Mouse (Mus musculus) kidney, adult 2 months (tissue): ENCODE measurements around the gene Gm12216. TPM values are rescaled to one million over a fixed set of nuclear protein-coding genes. Genes with fewer than 3 reads are reported as not detected.
A peak's percentile ranks its signal among the peaks of the same experiment; 100 is the strongest.

Experiments used
- DNase-seq: peaks from one replicate; pipeline ENCODE4 v3.0.0; 2021
- H3K27ac ChIP-seq: fragments of 200-500 bp; 2 replicates; pipeline ENCODE4 v1.5.1; 2012; ENCODE audit warnings: low read depth, low read length, control low read depth, inconsistent platforms; ENCODE audit not compliant: insufficient read depth
- H3K27me3 ChIP-seq: fragments of 200-500 bp; replicated peaks from 2 replicates; pipeline ENCODE4 v1.6.1; 2012; ENCODE audit warnings: mild to moderate bottlenecking, moderate library complexity, low read length, inconsistent platforms; ENCODE audit not compliant: control insufficient read depth, insufficient read depth
- H3K36me3 ChIP-seq: fragments of 200-500 bp; 2 replicates; pipeline ENCODE4 v1.6.1; 2012; ENCODE audit warnings: mild to moderate bottlenecking, moderate library complexity, low read length, inconsistent platforms; ENCODE audit not compliant: control insufficient read depth, insufficient read depth
- H3K4me1 ChIP-seq: fragments of 200-500 bp; 2 replicates; pipeline ENCODE4 v1.6.1; 2011; ENCODE audit warnings: low read length; ENCODE audit not compliant: control insufficient read depth, insufficient read depth
- H3K4me3 ChIP-seq: fragments of 200-500 bp; 2 replicates; pipeline ENCODE4 v1.5.1; 2011; ENCODE audit warnings: mild to moderate bottlenecking, low read depth, low read length, control low read depth; ENCODE audit not compliant: insufficient read depth
- CTCF ChIP-seq: fragments of 200-500 bp; conservative IDR thresholded peaks from 2 replicates; pipeline ENCODE4 v1.5.1; 2011; ENCODE audit warnings: low read depth, mild to moderate bottlenecking, control low read depth, low read length, moderate library complexity, mixed read lengths; ENCODE audit not compliant: insufficient read depth, insufficient read length
- POLR2A ChIP-seq: fragments of 200-500 bp; IDR thresholded peaks from one replicate; pipeline ENCODE4 v1.6.1; 2011; ENCODE audit warnings: low read depth, low read length, control low read depth
- WGBS: fragments of 180-500 bp; shearing (Covaris S2); methylation state at CpG from one replicate; pipeline ENCODE4 v1.1.7; 2018; 5-methylcytosine and 5-hydroxymethylcytosine counted together
- polyA plus RNA-seq: library from polyadenylated mRNA; depleted of rRNA; stranded (reverse); fragments of >200 nt; gene quantifications from 2 replicates; pipeline ENCODE4 v1.2.3, GENCODE M21; 2012

Gene Gm12216
- polyA plus RNA-seq, 1 experiment: 5.4 TPM

DNA sequence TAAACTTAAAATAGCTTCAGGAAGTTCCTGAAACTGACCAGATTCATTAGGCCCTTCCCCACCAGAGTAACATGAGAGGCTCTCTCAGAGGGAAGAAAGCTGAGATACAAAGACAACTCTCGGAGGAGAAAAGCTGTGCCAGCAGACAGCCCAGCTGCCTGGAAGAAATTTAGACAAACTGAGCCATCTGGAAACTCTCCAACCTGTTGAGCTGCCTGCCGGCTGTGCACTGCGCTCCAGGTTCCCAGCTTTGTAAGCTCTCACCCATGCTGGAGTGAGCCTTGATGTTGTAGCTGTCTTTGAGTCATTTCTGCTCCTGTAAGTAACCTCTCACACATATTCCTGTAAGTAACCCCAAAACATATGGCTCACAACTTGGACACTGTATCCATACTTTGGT lies 66.1 kb downstream of the Gm12216 start:
- no peak for DNase-seq
- peaks cover 28% of the 10 kb centered on the region for H3K4me1 ChIP-seq
- H3K4me3 ChIP-seq: no peak overlapping the region
- no peak overlapping the region for H3K27ac ChIP-seq
- H3K36me3 ChIP-seq: no peaks in the 10 kb centered on the region
- H3K27me3 ChIP-seq: no peaks in the 10 kb centered on the region
- no peak for TF ChIP-seq POLR2A
- no peak for TF ChIP-seq CTCF
- WGBS: 85% methylated on average over 3 of the region's 3 CpGs

DNA sequence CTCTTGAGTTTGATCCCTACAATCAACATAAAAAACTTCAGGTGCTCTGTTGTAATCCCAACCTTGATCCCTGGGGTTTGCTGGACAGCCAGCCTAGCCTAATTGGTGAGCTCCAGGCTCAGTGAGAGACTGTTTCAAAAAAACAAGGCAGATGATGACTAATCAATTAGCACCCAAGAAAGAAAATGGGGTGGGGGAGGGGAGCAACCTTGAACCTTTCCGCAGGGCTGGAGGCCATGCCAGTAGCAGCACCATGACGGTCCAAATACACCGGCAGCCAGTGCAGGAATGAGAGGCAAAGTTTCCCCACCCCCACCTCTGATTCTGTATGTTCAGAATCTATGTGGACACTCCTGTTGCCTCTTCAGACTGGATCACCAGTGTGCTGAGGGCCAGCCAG lies 69.8 kb downstream of the Gm12216 start:
- H3K4me3 ChIP-seq: no peak overlapping the region
- no peak for DNase-seq
- no peaks in the 10 kb centered on the region for H3K27me3 ChIP-seq
- no peaks in the 10 kb centered on the region for H3K36me3 ChIP-seq
- WGBS: 70% methylated on average over 3 of the region's 3 CpGs
- TF ChIP-seq CTCF: no peak
- no peak for TF ChIP-seq POLR2A
- peaks cover 1% of the 10 kb centered on the region; the same call in 1 of the 2 replicates for H3K4me1 ChIP-seq
- no peak overlapping the region for H3K27ac ChIP-seq

DNA sequence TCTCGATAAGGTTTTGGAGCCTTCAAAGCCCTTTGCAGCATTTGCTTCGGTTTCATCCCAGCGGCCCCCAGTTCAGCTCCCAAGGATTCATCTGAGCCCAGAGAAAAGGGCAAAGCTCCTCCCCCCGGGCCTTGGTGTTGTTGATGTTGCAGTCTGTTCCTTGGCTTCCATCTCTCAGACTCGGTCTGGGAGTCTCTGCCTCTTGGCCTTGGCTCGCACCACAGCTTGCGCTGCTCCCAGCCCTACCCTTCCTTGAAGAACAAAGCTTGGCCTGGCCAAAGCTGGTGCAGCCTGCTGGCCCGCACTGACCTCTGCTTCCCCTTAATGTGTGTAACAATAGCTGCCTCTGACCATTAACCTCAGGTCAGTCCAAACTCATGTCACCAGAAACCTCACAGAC lies 70.9 kb downstream of the Gm12216 start:
- peak overlapping the region; percentile 26 for H3K27ac ChIP-seq
- H3K27me3 ChIP-seq: no peaks in the 10 kb centered on the region
- 0 out of 2 replicates have a peak, but pooled peaks cover 6% of the 10 kb centered on the region for H3K4me1 ChIP-seq
- DNase-seq: peak; percentile 86
- H3K4me3 ChIP-seq: no peak overlapping the region
- H3K36me3 ChIP-seq: no peaks in the 10 kb centered on the region
- no peak for TF ChIP-seq CTCF
- no peak for TF ChIP-seq POLR2A
- WGBS: 71% methylated on average over 8 of the region's 8 CpGs

DNA sequence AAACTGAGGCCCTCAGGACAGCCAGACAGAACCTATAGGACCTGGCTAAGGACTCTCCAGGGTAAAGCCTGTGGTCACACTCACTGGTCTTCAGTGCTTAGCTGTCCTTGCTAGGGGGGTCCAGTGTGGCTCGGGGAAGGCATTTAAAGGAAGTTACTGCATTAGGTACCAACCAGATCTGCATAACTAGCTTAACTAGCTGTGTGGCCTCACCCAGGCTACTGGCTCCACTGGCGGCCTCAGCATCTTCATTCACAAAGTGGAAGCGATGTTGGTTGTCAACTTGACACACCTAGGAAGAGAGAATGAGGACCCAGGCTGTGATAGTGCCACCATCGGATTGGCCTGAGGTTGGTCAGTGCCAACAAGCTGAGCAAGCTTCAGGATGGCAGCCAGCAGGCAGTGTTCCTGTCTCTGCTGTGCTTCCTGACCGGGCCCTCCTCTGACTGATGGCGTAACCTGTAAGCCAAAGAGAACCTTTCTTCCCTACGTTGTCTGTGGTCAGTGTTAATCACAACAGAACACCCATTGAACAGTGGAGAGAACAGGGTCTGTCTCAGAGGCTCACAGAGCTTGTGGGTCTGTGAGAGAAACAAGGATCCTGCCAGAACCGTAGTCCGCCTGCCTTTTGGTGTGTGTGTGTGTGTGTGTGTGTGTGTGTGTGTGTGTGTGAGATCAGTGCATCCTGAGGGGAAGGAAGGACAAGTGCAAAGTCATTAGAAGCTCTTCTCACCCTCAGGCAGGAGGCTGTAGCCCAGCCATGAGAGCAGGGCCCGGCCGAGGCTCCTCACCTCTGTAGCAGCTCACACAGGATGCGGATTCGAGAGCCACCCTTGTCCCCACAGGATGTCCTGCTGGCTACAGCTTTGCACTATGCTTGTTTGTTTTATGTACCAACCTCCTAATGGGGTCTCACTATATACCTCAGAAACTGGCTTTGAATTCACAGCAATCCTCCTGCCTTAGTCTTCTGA lies 72.7 kb downstream of the Gm12216 start:
- no peaks in the 10 kb centered on the region for H3K27me3 ChIP-seq
- H3K36me3 ChIP-seq: no peaks in the 10 kb centered on the region
- 0 out of 2 replicates have a peak, but pooled peaks cover 8% of the 10 kb centered on the region for H3K4me1 ChIP-seq
- WGBS: 76% methylated on average over 13 of the region's 13 CpGs
- H3K27ac ChIP-seq: peak overlapping the region; percentile 94
- peak; percentile 44 for DNase-seq
- no peak overlapping the region for H3K4me3 ChIP-seq
- no peak; the same call in 1 of the 2 replicates for TF ChIP-seq CTCF
- TF ChIP-seq POLR2A: no peak

DNA sequence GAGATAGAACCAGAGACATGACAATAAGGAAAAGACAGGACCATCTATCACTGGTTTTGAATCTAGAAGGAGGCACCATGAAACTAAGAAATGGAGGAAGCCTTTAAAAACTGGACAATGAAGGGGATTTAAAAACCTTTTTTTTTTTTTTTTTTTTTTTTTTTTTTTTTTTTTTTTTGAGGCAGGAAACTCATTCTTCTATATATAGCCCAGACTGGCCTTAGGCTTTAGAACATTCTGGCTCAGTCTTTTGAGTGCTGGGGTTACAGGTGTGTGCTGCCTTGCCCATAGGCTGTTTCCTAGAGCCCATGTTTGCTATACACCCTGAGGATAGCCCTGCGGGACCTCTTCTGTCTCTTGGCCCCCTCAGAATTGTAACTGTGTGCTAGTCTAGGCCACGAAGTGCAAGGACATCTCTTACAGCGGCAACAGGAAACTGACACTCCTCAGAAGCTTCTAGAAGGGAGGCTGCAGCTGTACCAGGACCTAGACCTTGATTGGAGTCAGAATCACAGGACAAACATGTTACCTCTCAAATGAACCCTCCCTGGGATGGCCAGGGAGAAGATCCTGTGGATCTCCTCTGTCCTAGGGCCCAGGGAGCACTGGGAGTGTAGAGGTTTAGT lies 73.6 kb downstream of the Gm12216 start:
- TF ChIP-seq CTCF: no peak
- TF ChIP-seq POLR2A: no peak
- Histone ChIP-seq H3K36me3 (no peaks in the 10 kb centered on the region), H3K4me3 (no peak overlapping the region), H3K27me3 (no peaks in the 10 kb centered on the region), H3K27ac (peak overlapping the region; percentile 94), H3K4me1 (0 out of 2 replicates have a peak, but pooled peaks cover 9% of the 10 kb centered on the region)
- DNase-seq: no peak
- WGBS: 80% methylated on average over 3 of the region's 3 CpGs

DNA sequence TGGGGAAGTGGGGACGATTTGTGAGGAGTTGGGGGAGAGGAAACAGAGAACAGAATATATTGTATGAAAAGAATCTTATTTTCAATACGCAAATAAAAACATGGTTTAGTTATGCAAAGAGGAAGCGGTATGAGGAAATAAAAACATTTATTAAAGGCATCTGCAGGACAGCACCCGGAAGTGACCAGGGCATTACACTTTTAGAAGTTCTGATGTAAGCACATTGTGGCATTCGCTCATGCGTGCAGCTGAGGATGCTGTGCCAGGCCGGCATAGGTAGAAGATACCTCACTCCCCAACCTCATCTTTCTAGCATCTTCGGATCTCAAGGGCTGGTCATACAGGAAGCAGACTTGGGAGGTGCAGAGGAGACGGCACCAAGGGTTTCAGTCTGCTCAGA lies 75.8 kb downstream of the Gm12216 start:
- WGBS: 45% methylated on average over 9 of the region's 9 CpGs
- Histone ChIP-seq H3K4me3 (no peak overlapping the region), H3K36me3 (no peaks in the 10 kb centered on the region), H3K27ac (peak overlapping the region; percentile 39), H3K4me1 (0 out of 2 replicates have a peak, but pooled peaks cover 9% of the 10 kb centered on the region), H3K27me3 (no peaks in the 10 kb centered on the region)
- DNase-seq: no peak
- TF ChIP-seq POLR2A (no peak), CTCF (no peak)

DNA sequence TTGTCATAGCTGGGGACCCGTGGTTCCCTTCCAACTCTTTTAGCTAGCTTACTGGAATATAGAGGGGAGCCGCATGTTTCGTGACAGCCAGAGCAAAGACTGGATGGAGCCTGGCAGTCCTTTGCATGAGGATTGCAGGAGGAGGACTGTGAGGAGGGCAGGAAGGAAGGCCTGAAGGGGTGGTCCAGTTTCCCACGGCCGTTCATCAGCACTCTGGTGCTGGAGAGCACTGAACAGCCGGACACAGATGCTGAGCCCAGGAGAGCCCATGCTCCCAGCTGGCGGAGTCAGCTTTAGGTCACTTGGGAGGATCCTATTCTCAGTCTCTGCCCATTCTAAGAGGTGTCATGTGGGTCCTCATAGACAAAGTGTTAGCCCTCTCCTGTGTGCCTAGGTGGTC lies 77.1 kb downstream of the Gm12216 start:
- Histone ChIP-seq H3K36me3 (no peaks in the 10 kb centered on the region), H3K4me3 (no peak overlapping the region), H3K27ac (no peak overlapping the region), H3K27me3 (no peaks in the 10 kb centered on the region), H3K4me1 (0 out of 2 replicates have a peak, but pooled peaks cover 9% of the 10 kb centered on the region)
- DNase-seq: no peak
- WGBS: 79% methylated on average over 7 of the region's 7 CpGs
- TF ChIP-seq POLR2A: no peak
- no peak for TF ChIP-seq CTCF
